Mouse (Mus musculus): ENCODE results near the gene Bmp7. TPM values are rescaled to one million over a fixed set of nuclear protein-coding genes. Genes with fewer than 3 reads are reported as not detected.

Gene Bmp7
- not detected for polyA plus RNA-seq (2012; fragmentation: generic; extraction: Trizol)

DNA sequence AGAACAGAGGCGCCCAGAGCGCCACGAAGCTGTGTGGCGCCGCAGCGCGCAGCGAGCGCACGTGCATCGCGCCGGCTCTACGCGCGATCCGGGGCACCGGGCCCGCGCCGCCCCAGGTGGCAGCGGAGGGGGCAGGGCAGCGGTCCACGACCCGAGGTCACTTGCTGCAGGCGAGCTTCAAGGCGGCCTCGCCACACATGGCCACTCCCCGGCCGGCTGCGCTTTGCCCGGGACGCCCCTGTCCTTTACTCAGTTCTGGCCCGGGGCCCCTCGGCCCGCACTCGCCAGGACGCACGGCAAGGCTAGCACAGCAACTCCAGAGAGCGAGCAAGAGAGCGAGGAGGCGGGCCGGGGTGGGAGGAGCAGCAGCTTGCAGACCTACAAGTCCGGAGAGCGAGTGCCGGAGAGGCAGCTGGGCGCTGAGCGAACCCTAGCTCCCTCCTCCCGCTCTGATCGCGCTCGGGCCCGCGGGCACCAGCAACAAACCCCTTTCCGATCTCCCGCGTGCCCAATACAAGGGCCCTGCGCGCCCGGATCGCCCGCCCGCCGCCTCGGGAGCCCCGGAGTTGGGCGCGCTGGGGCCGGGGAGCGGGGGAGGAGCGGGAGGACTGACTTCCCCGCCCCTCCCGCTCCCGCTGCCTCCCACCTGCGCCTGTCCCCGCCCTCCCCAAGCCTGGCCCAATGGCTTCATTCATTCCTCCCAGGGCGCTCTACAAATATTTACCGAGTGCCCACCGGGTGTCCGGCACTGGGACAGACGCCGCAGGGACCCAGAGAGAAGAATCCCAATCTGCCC, at the start of gene Bmp7:
Gene Bmp7 (minus strand): TSS at position 319 of the 796 bp plus-strand sequence.

DNA sequence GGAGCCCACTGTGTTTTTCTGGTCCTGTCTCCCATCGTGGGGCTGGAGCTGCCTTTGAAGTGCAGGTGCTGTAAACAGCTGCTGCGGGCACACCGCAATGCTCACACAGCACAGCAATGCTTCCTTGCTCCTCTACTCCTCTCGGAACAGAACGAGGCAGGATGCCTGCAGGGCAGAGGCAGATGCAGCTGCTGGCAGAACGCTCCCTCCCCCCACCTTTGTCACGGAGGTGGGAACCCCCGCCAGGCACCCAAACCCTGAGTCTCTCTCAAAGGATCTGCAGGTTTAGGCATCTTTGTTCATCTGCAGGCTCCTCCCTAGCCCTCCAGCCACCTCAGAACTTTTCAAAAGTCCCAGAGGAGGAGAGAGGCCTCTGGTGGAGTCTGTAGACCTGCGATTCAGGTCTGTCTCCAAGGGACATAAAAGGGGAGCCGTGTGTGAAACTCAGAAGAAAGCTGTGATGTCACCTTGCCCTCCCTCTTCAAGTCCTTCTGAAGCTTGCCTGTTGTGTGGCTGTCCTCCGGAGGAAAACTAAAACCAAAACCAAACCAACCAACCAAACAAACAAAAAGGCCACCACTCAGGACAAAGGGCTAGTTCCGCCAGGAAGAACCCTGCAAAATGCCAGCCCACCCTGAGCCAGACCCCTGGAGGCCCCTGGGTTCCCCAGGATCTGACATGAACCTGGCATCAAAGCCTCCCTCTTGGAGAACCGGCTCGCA, 37.4 kb upstream of the Bmp7 start, which contains the start of gene Spo11:
Gene Spo11 (plus strand): TSS at position 292 of the 722 bp plus-strand sequence.

Other genes starting within 250 kb of the Bmp7 start
- not detected for gene Spo11, start 37.4 kb upstream of the Bmp7 start, polyA plus RNA-seq (2012; fragmentation: generic; extraction: Trizol)
- 10 to 100 TPM; 22.7 to 53.4 TPM for gene Rae1, start 59.8 kb upstream of the Bmp7 start, polyA plus RNA-seq (2012; fragmentation: generic; extraction: Trizol)
- 10 to 100 TPM in 1 of 2 experiments, 1 to 10 TPM in 1; 3.9 to 11.9 TPM for gene Rbm38, start 80.2 kb upstream of the Bmp7 start, polyA plus RNA-seq (2012; fragmentation: generic; extraction: Trizol)
- not detected for gene Ctcfl, start 179.2 kb upstream of the Bmp7 start, polyA plus RNA-seq (2012; fragmentation: generic; extraction: Trizol)
- not detected for gene Pck1, start 212.7 kb upstream of the Bmp7 start, polyA plus RNA-seq (2012; fragmentation: generic; extraction: Trizol)

Measured in C3H10T1/2 (cell line).